Comparison of ENCODE assay signal across 29 mouse cellular contexts in genomic region chr8:86894194-86894761, GRCm38 (mm10). TPM values are rescaled to one million over a fixed set of nuclear protein-coding genes. Genes with fewer than 3 reads are reported as not detected.
A peak's percentile ranks its signal among the peaks of the same experiment; 100 is the strongest.
DNase-seq lines count a peak whose midpoint lies in the region; ATAC-seq and TF ChIP-seq lines count a peak whose summit lies in the region.
"Had no signal": no experiment of that assay in that cellular context is flagged by ENCODE, and none has a peak within 500 bp of the region (broad histone marks: within the 10 kb centered on the region; RNA-seq: fewer than 3 reads in every experiment).

No protein-coding gene starts in this region.

- TF ChIP-seq POLR2A in bone marrow macrophage, adult 2 months (IDR thresholded peaks at IDR 0.05; ENCODE audit: borderline replicate concordance, low read depth, low read length) = no peak

- peaks cover 6% of the 10 kb centered on the region for H3K4me1 ChIP-seq in heart, embryonic 13.5 days
- no peaks in the 10 kb centered on the region for H3K4me1 ChIP-seq in lung, embryonic 14.5 days (ENCODE audit: insufficient read depth)
- peaks cover 53% of the 10 kb centered on the region for H3K4me1 ChIP-seq in bone marrow macrophage, adult 2 months (ENCODE audit: control insufficient read depth, insufficient read depth, low read length)
- H3K4me1 ChIP-seq: intestine, embryonic 15.5 days; midbrain, embryonic 12.5 days; neural tube, embryonic 12.5 days had no signal

- no peak overlapping the region for H3K4me2 ChIP-seq in heart, embryonic 13.5 days
- H3K4me2 ChIP-seq in lung, embryonic 14.5 days = no peak overlapping the region
- H3K4me2 ChIP-seq: intestine, embryonic 15.5 days; liver, embryonic 15.5 days; midbrain, embryonic 12.5 days; neural tube, embryonic 12.5 days had no signal

- H3K36me3 ChIP-seq in heart, embryonic 13.5 days = no peaks in the 10 kb centered on the region
- no peaks in the 10 kb centered on the region for H3K36me3 ChIP-seq in lung, embryonic 14.5 days (ENCODE audit: insufficient read depth)
- H3K36me3 ChIP-seq: intestine, embryonic 15.5 days; liver, embryonic 15.5 days; midbrain, embryonic 12.5 days; neural tube, embryonic 12.5 days had no signal

- H3K27me3 ChIP-seq in heart, embryonic 13.5 days (replicated peaks) = no peaks in the 10 kb centered on the region
- H3K27me3 ChIP-seq in lung, embryonic 14.5 days (ENCODE audit: insufficient read depth, low read length) = no peaks in the 10 kb centered on the region
- H3K27me3 ChIP-seq: intestine, embryonic 15.5 days; liver, embryonic 15.5 days; midbrain, embryonic 12.5 days; neural tube, embryonic 12.5 days had no signal

- no peak for DNase-seq in heart, postnatal 4 days
- peak; percentile 9 for DNase-seq in lung, embryonic 14.5 days
- no peak for DNase-seq in lung, postnatal 10 days
- DNase-seq in ES-CJ7 (ENCODE audit: low read depth, low spot score) = peak; percentile 52
- DNase-seq in adrenal gland, adult 2 months = no peak
- DNase-seq: adrenal gland, postnatal 25 days; cerebellum, adult 2 months; cerebellum, postnatal 14 days; gastrocnemius, postnatal 14 days; heart, adult 11 months; kidney, adult 2 months; kidney, postnatal 4 days; left cerebral cortex, postnatal 4 days; right cerebral cortex, adult 18-20 months; thymus, adult 18-20 months; thymus, postnatal 25 days had no signal

- ATAC-seq in heart, embryonic 13.5 days (ENCODE audit: extremely low read depth, insufficient number of reproducible peaks, low FRiP score, low TSS enrichment) = no peak
- ATAC-seq in lung, embryonic 14.5 days (ENCODE audit: insufficient read depth) = no peak
- no peak for ATAC-seq in granulocyte monocyte progenitor cell, adult 5-6 weeks (replicated peaks; ENCODE audit: poor library complexity, severe bottlenecking)
- ATAC-seq: forebrain, embryonic 16.5 days; hindbrain, postnatal 0 days; intestine, embryonic 15.5 days had no signal

- peak overlapping the region; percentile 34 for H3K27ac ChIP-seq in heart, embryonic 13.5 days (replicated peaks)
- H3K27ac ChIP-seq in lung, embryonic 14.5 days (ENCODE audit: low read depth) = no peak overlapping the region
- H3K27ac ChIP-seq in bone marrow macrophage, adult 2 months (ENCODE audit: insufficient read depth, low read depth, low read length) = peak overlapping the region; percentile 45; the same call in 1 of the 2 replicates
- H3K27ac ChIP-seq: hindbrain, postnatal 0 days; intestine, embryonic 15.5 days; liver, embryonic 15.5 days; midbrain, embryonic 12.5 days; neural tube, embryonic 12.5 days; stomach, postnatal 0 days had no signal

- no peak overlapping the region for H3K4me3 ChIP-seq in heart, embryonic 13.5 days
- no peak overlapping the region for H3K4me3 ChIP-seq in lung, embryonic 14.5 days (ENCODE audit: low read depth, low read length)
- no peak overlapping the region for H3K4me3 ChIP-seq in bone marrow macrophage, adult 2 months (ENCODE audit: insufficient read depth, low read length)
- H3K4me3 ChIP-seq: erythroblast, embryonic 14.5 days; intestine, embryonic 15.5 days; liver, embryonic 15.5 days; megakaryocyte, embryonic 14.5 days; midbrain, embryonic 12.5 days; myocyte; neural tube, embryonic 12.5 days had no signal

- H3K9me3 ChIP-seq in heart, embryonic 13.5 days = no peaks in the 10 kb centered on the region
- no peaks in the 10 kb centered on the region for H3K9me3 ChIP-seq in lung, embryonic 14.5 days (ENCODE audit: low read depth, low read length)
- H3K9me3 ChIP-seq: intestine, embryonic 15.5 days; liver, embryonic 15.5 days; midbrain, embryonic 12.5 days; neural tube, embryonic 12.5 days had no signal

- WGBS in heart, embryonic 13.5 days = 71% methylated on average over 6 of the region's 6 CpGs
- 79% methylated on average over 6 of the region's 6 CpGs for WGBS in lung, embryonic 14.5 days

- no peak for TF ChIP-seq CTCF in lung, embryonic 14.5 days (IDR thresholded peaks at IDR 0.05; ENCODE audit: low read depth)
- no peak for TF ChIP-seq CTCF in bone marrow macrophage, adult 2 months (IDR thresholded peaks at IDR 0.05; ENCODE audit: low read depth, low read length)

- H3K9ac ChIP-seq in heart, embryonic 13.5 days = no peak overlapping the region
- no peak overlapping the region for H3K9ac ChIP-seq in lung, embryonic 14.5 days
- H3K9ac ChIP-seq: intestine, embryonic 15.5 days; liver, embryonic 15.5 days; midbrain, embryonic 12.5 days; neural tube, embryonic 12.5 days had no signal

RNA-seq across cellular contexts. Expression of gene N4bp1, which starts 9.2 kb away (rescaled TPM):
- polyA plus RNA-seq in heart, embryonic 13.5 days (2015; fragmentation: Nextera tagmentation; extraction: Ambion mirVana) = 6.2 and 6.7 TPM in 2 replicates
- total RNA-seq in heart, postnatal 4 days (2021) = 10 to 100 TPM; 23.3 to 24.0 TPM
- polyA plus RNA-seq in lung, embryonic 14.5 days (2014; fragmentation: Nextera tagmentation; extraction: Ambion mirVana) = 11.3 and 11.5 TPM in 2 replicates
- 29.4 and 31.1 TPM in 2 replicates for polyA plus RNA-seq in bone marrow macrophage, adult 2 months (2012; ENCODE audit: insufficient read depth, insufficient read length, missing spikeins)
- 10 to 100 TPM; 23.2 to 45.6 TPM for total RNA-seq in adrenal gland, adult 2 months (2021)
- polyA plus RNA-seq in adrenal gland, adult 2 months (2012; rRNA removed) = 13.2 and 19.9 TPM in 2 replicates
- 19.3 and 26.1 TPM in 2 replicates for total RNA-seq in granulocyte monocyte progenitor cell, adult 5-6 weeks (2014; fragmentation: Nextera tagmentation)
- 18.1 and 19.1 TPM in 2 replicates for total RNA-seq in granulocyte monocyte progenitor cell, adult 5-6 weeks (2017)

Comparison
In these comparisons a context has a peak if more than half of its experiments do, and no peak if none do; other contexts are left out.
1. DNase-seq: peak in lung, embryonic 14.5 days (single experiment) and ES-CJ7 (single experiment); none in heart, postnatal 4 days (single experiment), lung, postnatal 10 days (single experiment) and adrenal gland, adult 2 months (single experiment).